ENCODE assay signal across 8 mouse cellular contexts in genomic region chr13:78197819-78198390, GRCm38 (mm10). TPM values are rescaled to one million over a fixed set of nuclear protein-coding genes. Genes with fewer than 3 reads are reported as not detected.
DNase-seq lines count a peak whose midpoint lies in the region; ATAC-seq lines count a peak whose summit lies in the region.

No protein-coding gene starts in this region.

- peaks cover 11% of the 10 kb centered on the region; the same call in 1 of the 2 replicates for H3K27me3 ChIP-seq in embryonic facial prominence, embryonic 12.5 days
- H3K27me3 ChIP-seq in hindbrain, embryonic 15.5 days = no peaks in the 10 kb centered on the region

- under 1% methylated on average over 28 of the region's 33 CpGs for WGBS in embryonic facial prominence, embryonic 12.5 days
- WGBS in hindbrain, embryonic 15.5 days = under 1% methylated on average over 32 of the region's 33 CpGs

- peaks cover 9% of the 10 kb centered on the region; the same call in 1 of the 2 replicates for H3K36me3 ChIP-seq in embryonic facial prominence, embryonic 12.5 days
- no peaks in the 10 kb centered on the region for H3K36me3 ChIP-seq in hindbrain, embryonic 15.5 days

- peak overlapping the region; percentile 87 for H3K4me3 ChIP-seq in embryonic facial prominence, embryonic 12.5 days
- H3K4me3 ChIP-seq in hindbrain, embryonic 15.5 days = peak overlapping the region; percentile 96

- peak; percentile 38 for DNase-seq in layer of hippocampus, adult 11-12 months (ENCODE audit: low spot score)
- DNase-seq in layer of hippocampus, adult 9-11 months = no peak
- DNase-seq in R1 (ENCODE audit: low read depth, low spot score) = peak; percentile 58
- peak; percentile 32 for DNase-seq in lung, postnatal 10 days
- no peak for DNase-seq in gastrocnemius, postnatal 25 days
- DNase-seq in thymus, postnatal 10 days (ENCODE audit: low spot score in 2 of 2) = no peak

- H3K4me1 ChIP-seq in embryonic facial prominence, embryonic 12.5 days = peaks cover 8% of the 10 kb centered on the region; the same call in 1 of the 2 replicates
- peaks cover 15% of the 10 kb centered on the region for H3K4me1 ChIP-seq in hindbrain, embryonic 15.5 days (replicated peaks)

- peak overlapping the region; percentile 80 for H3K4me2 ChIP-seq in embryonic facial prominence, embryonic 12.5 days (replicated peaks)
- H3K4me2 ChIP-seq in hindbrain, embryonic 15.5 days = peak overlapping the region; percentile 74

- H3K9me3 ChIP-seq in embryonic facial prominence, embryonic 12.5 days = no peaks in the 10 kb centered on the region
- no peaks in the 10 kb centered on the region for H3K9me3 ChIP-seq in hindbrain, embryonic 15.5 days

- H3K27ac ChIP-seq in embryonic facial prominence, embryonic 12.5 days = peak overlapping the region; percentile 100
- H3K27ac ChIP-seq in hindbrain, embryonic 15.5 days (replicated peaks) = peak overlapping the region; percentile 100

- peak overlapping the region; percentile 98 for H3K9ac ChIP-seq in embryonic facial prominence, embryonic 12.5 days
- peak overlapping the region; percentile 100 for H3K9ac ChIP-seq in hindbrain, embryonic 15.5 days

- ATAC-seq in embryonic facial prominence, embryonic 12.5 days (ENCODE audit: insufficient number of reproducible peaks, insufficient read depth, low FRiP score, low TSS enrichment) = no peak
- no peak for ATAC-seq in hindbrain, embryonic 15.5 days (ENCODE audit: low FRiP score, low read depth)

RNA-seq across cellular contexts. Expression of gene Nr2f1, which starts 1.7 kb away (rescaled TPM):
- 46.5 and 49.0 TPM in 2 replicates for polyA plus RNA-seq in embryonic facial prominence, embryonic 12.5 days (2016; fragmentation: Nextera tagmentation; extraction: Ambion mirVana)
- 51.8 and 57.4 TPM in 2 replicates for polyA plus RNA-seq in hindbrain, embryonic 15.5 days (2015; fragmentation: Nextera tagmentation; extraction: Ambion mirVana)
- under 1 TPM; 0.80 to 0.95 TPM for total RNA-seq in gastrocnemius, postnatal 25 days (2021)

Comparison
In these comparisons a context has a peak if more than half of its experiments do, and no peak if none do; other contexts are left out.
1. DNase-seq: peak in layer of hippocampus, adult 11-12 months (single experiment), R1 (single experiment) and lung, postnatal 10 days (single experiment); none in layer of hippocampus, adult 9-11 months (single experiment), gastrocnemius, postnatal 25 days (single experiment) and thymus, postnatal 10 days (0 of 2).